Mouse (Mus musculus) kidney, adult 9 months (tissue): ENCODE results near the gene Ppp1r11.

Experiments used
- DNase-seq: peaks from one replicate; pipeline ENCODE4 v3.0.0; 2022

The Ppp1r11 gene

GRCm38 (mm10) chr17:36958884-36959283 lies 7.3 kb upstream of the Ppp1r11 start:
- DNase-seq, result peak; percentile 22

- DNase-seq, result peak; percentile 97
These were observed 6.6 kb upstream of the Ppp1r11 start, which contains the start of the genes Znrd1 and Znrd1as for GRCm38 (mm10) chr17:36957999-36958743. Gene Znrd1, minus strand, starts transcription at chr17:36958559. Gene Znrd1as, plus strand, starts transcription at chr17:36958592.

GRCm38 (mm10) chr17:36953062-36953461 lies 1.5 kb upstream of the Ppp1r11 start:
- DNase-seq, result no peak

- DNase-seq, result no peak
These were observed 1.1 kb upstream of the Ppp1r11 start for GRCm38 (mm10) chr17:36952631-36953030.

- no peak for DNase-seq
These were observed 2.3 kb downstream of the Ppp1r11 start for GRCm38 (mm10) chr17:36949265-36949664.

GRCm38 (mm10) chr17:36948286-36948685 lies 3.3 kb downstream of the Ppp1r11 start:
- no peak for DNase-seq

GRCm38 (mm10) chr17:36947051-36947819 lies 4.3 kb downstream of the Ppp1r11 start:
- peak; percentile 33 for DNase-seq

- no peak for DNase-seq
These were observed 7.3 kb downstream of the Ppp1r11 start for GRCm38 (mm10) chr17:36944121-36944775.

GRCm38 (mm10) chr17:36943691-36944090 lies 7.8 kb downstream of the Ppp1r11 start:
- no peak for DNase-seq

- no peak for DNase-seq
These were observed 8.6 kb downstream of the Ppp1r11 start, which contains the start of gene Rnf39 for GRCm38 (mm10) chr17:36942791-36943471. Gene Rnf39, plus strand, starts transcription at chr17:36942918.

- DNase-seq, result peak; percentile 46
These were observed 9.2 kb downstream of the Ppp1r11 start for GRCm38 (mm10) chr17:36942391-36942790.

GRCm38 (mm10) chr17:36938056-36938455 lies 13.5 kb downstream of the Ppp1r11 start:
- no peak for DNase-seq

GRCm38 (mm10) chr17:36931806-36932205 lies 19.7 kb downstream of the Ppp1r11 start:
- DNase-seq, result peak; percentile 37

GRCm38 (mm10) chr17:36931130-36931529 lies 20.4 kb downstream of the Ppp1r11 start:
- no peak for DNase-seq

- DNase-seq, result peak; percentile 40
These were observed 21.3 kb downstream of the Ppp1r11 start for GRCm38 (mm10) chr17:36930233-36930632.

GRCm38 (mm10) chr17:36929236-36929932 lies 22.2 kb downstream of the Ppp1r11 start:
- no peak for DNase-seq

- DNase-seq, result no peak
These were observed 23.9 kb downstream of the Ppp1r11 start for GRCm38 (mm10) chr17:36927496-36928120.

GRCm38 (mm10) chr17:36923491-36923890 lies 28.1 kb downstream of the Ppp1r11 start:
- DNase-seq, result no peak

- DNase-seq, result no peak
These were observed 28.8 kb downstream of the Ppp1r11 start for GRCm38 (mm10) chr17:36922715-36923114.

- no peak for DNase-seq
These were observed 31.3 kb downstream of the Ppp1r11 start for GRCm38 (mm10) chr17:36920239-36920638.

GRCm38 (mm10) chr17:36915076-36915475 lies 36.5 kb downstream of the Ppp1r11 start:
- peak; percentile 67 for DNase-seq

GRCm38 (mm10) chr17:36914108-36914507 lies 37.4 kb downstream of the Ppp1r11 start:
- peak; percentile 81 for DNase-seq
